Mouse (Mus musculus): ENCODE data around the gene Snx17.

Gene Snx17

GRCm38 (mm10) chr5:31195671-31196070 lies 2.6 kb downstream of the Snx17 start:
- intact Hi-C loops (cut with DNase I): no loop called here

GRCm38 (mm10) chr5:31196207-31196606 lies 3.2 kb downstream of the Snx17 start:
- intact Hi-C loops (cut with DNase I): no loop called here

- intact Hi-C loops (cut with DNase I): no loop called here
Observed at GRCm38 (mm10) chr5:31197072-31197471, 4.0 kb downstream of the Snx17 start.

GRCm38 (mm10) chr5:31198170-31198569 lies 5.1 kb downstream of the Snx17 start:
- intact Hi-C loops (cut with DNase I): no loop called here

GRCm38 (mm10) chr5:31198616-31199320 lies 5.7 kb downstream of the Snx17 start:
- intact Hi-C loops (cut with DNase I): no loop called here

GRCm38 (mm10) chr5:31199321-31199892 lies 6.4 kb downstream of the Snx17 start:
- intact Hi-C loops (cut with DNase I): no loop called here

GRCm38 (mm10) chr5:31199893-31200292 lies 6.9 kb downstream of the Snx17 start:
- intact Hi-C loops (cut with DNase I): loop anchor here (5.0 kb wide), 1 partner anchor 52 kb away; the partner anchor contains the start of gene Krtcap3

- intact Hi-C loops (cut with DNase I): loop anchor here (5.0 kb wide), 1 partner anchor 52 kb away; the partner anchor contains the start of gene Krtcap3
Observed at GRCm38 (mm10) chr5:31200327-31200768, 7.3 kb downstream of the Snx17 start.

- intact Hi-C loops (cut with DNase I): loop anchor here (5.0 kb wide), 1 partner anchor 51 kb away; the partner anchor contains the start of gene Krtcap3
Observed at GRCm38 (mm10) chr5:31201042-31201741, 8.2 kb downstream of the Snx17 start.

GRCm38 (mm10) chr5:31201742-31202590 lies 8.9 kb downstream of the Snx17 start, which contains the start of gene Zfp513:
TSS of gene Zfp513 (minus strand) at chr5:31202303.
- intact Hi-C loops (cut with DNase I): loop anchor here (5.0 kb wide), 1 partner anchor 50 kb away; the partner anchor contains the start of gene Krtcap3

- intact Hi-C loops (cut with DNase I): loop anchor here (5.0 kb wide), 1 partner anchor 49 kb away; the partner anchor contains the start of gene Krtcap3
Observed at GRCm38 (mm10) chr5:31202933-31203332, 9.9 kb downstream of the Snx17 start.

- intact Hi-C loops (cut with DNase I): loop anchor here (5.0 kb wide), 1 partner anchor 48 kb away; the partner anchor contains the start of gene Krtcap3
Observed at GRCm38 (mm10) chr5:31203866-31204265, 10.8 kb downstream of the Snx17 start.

GRCm38 (mm10) chr5:31204421-31204820 lies 11.4 kb downstream of the Snx17 start:
- intact Hi-C loops (cut with DNase I): loop anchor here (5.0 kb wide), 1 partner anchor 48 kb away; the partner anchor contains the start of gene Krtcap3

- intact Hi-C loops (cut with DNase I): loop anchor here (5.0 kb wide), 1 partner anchor 111 kb away; no protein-coding TSS in a partner anchor
Observed at GRCm38 (mm10) chr5:31216554-31216953, 23.5 kb downstream of the Snx17 start.

- intact Hi-C loops (cut with DNase I): loop anchor here (5.0 kb wide), 1 partner anchor 109 kb away; no protein-coding TSS in a partner anchor
Observed at GRCm38 (mm10) chr5:31218294-31218693, 25.3 kb downstream of the Snx17 start.

GRCm38 (mm10) chr5:31219070-31219469 lies 26.0 kb downstream of the Snx17 start:
- intact Hi-C loops (cut with DNase I): loop anchor here (5.0 kb wide), 1 partner anchor 108 kb away; no protein-coding TSS in a partner anchor

GRCm38 (mm10) chr5:31219474-31219873 lies 26.4 kb downstream of the Snx17 start:
- intact Hi-C loops (cut with DNase I): loop anchor here (5.0 kb wide), 1 partner anchor 108 kb away; no protein-coding TSS in a partner anchor

- intact Hi-C loops (cut with DNase I): loop anchor here (5.0 kb wide), 1 partner anchor 107 kb away; no protein-coding TSS in a partner anchor
Observed at GRCm38 (mm10) chr5:31219911-31220447, 27.0 kb downstream of the Snx17 start.

- intact Hi-C loops (cut with DNase I): no loop called here
Observed at GRCm38 (mm10) chr5:31220448-31221303, 27.6 kb downstream of the Snx17 start, which contains the start of gene Ppm1g. TSS of gene Ppm1g (minus strand) at chr5:31220687.

All from adrenal gland (tissue).